Mouse (Mus musculus) cortical plate, adult 2 months (tissue): ENCODE results near the gene Adcy7.

Experiments
- CTCF ChIP-seq: fragments of 200-500 bp; IDR thresholded peaks from 2 replicates; pipeline ENCODE4 v1.5.1; 2011; ENCODE audit warnings: mild to moderate bottlenecking, control low read depth, low read length; ENCODE audit not compliant: insufficient read depth; ENCODE audit errors: extremely low read depth
- POLR2A ChIP-seq: fragments of 200-500 bp; IDR thresholded peaks from 2 replicates; pipeline ENCODE4 v1.6.1; 2011; ENCODE audit warnings: mild to moderate bottlenecking, low read length, control low read depth; ENCODE audit not compliant: insufficient read depth; ENCODE audit errors: extremely low read depth

DNA sequence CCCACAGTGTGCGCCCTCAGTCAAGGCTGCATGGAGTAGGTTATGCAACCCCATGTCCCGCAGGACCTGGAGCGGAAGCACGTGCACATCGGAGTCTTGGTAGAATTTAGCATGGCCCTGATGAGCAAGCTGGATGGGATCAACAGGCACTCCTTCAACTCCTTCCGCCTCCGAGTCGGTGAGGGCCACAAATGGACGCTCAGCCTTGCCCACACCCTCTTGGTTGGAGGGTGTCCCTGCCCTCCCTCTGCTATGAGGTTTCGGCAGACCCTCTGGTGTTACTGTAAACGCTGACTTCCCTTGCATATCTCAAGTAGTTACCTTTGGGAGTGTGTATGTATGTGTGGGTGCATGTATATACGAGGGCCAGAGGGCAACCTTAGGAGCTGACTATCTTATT lies 54.1 kb downstream of the Adcy7 start:
- no peak for TF ChIP-seq CTCF
- no peak for TF ChIP-seq POLR2A
